Mouse (Mus musculus) gastrocnemius, postnatal 10 days (tissue): ENCODE results near the gene Prkch. TPM values are rescaled to one million over a fixed set of nuclear protein-coding genes. Genes with fewer than 3 reads are reported as not detected.
A peak's percentile ranks its signal among the peaks of the same experiment; 100 is the strongest.

Experiments
- DNase-seq: peaks from one replicate; pipeline ENCODE4 v3.0.0; 2021; ENCODE audit warnings: mixed read lengths
- total RNA-seq, 2 experiments: library from RNA; stranded (reverse); gene quantifications; 2 replicates each; pipeline ENCODE4 v1.2.3; 2021

Gene Prkch
- total RNA-seq, 2 experiments from 2014 or later = 10.8 to 13.0 TPM

- no peak for DNase-seq
These were observed 217.2 kb downstream of the Prkch start for GRCm38 (mm10) chr12:73801845-73802244.

DNA sequence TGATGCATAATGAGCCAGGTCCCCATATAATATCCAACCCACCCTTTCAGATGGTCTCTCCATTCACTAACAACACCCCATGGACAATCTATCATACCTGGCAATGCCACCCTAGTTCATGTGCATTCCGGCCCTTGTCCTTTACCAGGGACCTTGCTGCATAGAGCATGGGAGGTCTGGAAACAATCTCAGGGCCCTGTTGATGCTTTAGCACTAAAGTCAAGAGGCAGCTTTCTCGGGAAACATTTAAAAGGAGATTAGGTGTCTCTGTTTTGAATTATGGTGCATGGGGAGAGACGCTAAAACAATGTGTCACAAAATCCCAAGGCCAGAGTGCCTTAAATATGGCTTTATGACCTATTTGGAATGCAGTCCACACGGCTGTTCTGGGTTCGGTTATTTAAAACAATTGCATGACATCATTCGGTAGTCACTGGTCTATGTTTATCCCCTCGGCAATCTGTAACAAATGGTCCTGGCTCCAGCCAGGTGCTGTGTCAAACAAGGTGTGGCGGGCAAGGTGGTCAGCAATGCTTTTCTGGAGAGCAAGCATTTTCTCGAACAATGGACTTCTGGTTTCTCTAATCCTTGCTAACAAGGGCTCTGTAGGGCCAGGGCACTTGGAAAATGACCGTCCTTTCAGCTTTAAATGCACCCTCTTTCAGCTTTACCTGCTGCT is 217.9 kb downstream of the Prkch start:
- no peak for DNase-seq

- DNase-seq = no peak
These were observed 219.3 kb downstream of the Prkch start for GRCm38 (mm10) chr12:73803946-73804345.

GRCm38 (mm10) chr12:73805541-73805940 is 220.9 kb downstream of the Prkch start:
- no peak for DNase-seq

- no peak for DNase-seq
These were observed 221.4 kb downstream of the Prkch start for GRCm38 (mm10) chr12:73806003-73806402.

DNA sequence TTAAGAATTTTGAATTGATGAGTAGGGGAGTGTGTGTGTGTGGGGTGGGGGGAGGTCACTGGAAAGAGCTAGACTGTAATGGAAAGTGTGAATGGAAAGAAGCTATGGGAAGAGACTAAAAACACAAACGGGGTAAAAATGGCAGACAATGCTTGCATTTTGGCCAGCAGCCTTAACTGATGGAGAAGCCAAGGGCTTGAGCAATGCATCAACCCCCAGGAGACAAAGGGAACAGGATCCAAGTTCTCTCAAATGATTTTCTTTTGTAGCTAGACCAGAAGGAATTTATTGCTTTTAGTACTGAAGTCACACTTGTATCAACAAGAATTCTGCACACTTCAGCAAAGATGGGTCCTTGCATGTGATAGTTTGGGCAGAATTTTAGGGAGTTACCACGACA is 222.6 kb downstream of the Prkch start:
- DNase-seq = no peak

DNA sequence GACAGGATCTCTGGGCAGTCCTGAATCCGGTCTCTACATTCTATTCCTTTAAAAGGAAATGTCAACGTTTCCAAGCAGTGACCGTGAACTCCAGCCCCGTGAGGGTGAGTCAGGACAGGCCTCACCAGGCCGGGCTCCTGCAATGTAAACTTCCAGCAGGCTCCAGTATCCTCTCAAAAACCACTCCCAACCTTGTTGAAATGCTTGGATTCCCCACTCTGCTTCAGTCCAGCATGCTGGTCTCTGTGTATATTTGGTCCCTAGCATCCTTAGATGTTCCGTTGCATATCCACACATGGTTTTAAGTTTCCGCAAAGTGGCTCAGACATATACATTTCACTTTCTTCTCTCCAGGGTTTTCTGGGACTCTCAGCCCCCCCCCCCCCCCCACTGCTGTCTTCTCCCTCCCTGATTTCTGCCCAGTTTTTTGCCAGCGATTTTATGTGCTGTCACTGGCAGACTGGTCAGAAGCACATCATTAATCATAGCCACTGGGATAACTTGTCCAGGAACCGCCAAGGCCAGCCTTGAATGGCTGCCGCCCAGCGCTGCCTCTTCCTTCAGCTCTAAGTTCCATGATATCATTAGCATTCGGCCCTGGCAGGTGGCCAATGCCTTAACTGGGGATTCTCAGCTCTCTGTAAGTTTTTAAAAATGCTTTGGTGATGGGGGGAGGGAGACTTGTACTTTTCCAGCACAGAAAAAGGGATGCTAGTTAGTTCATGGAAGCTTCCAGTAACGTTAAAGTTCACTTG is 225.6 kb downstream of the Prkch start:
- peak; percentile 86 for DNase-seq

- DNase-seq = no peak
These were observed 226.3 kb downstream of the Prkch start for GRCm38 (mm10) chr12:73810903-73811302.

- no peak for DNase-seq
These were observed 227.6 kb downstream of the Prkch start for GRCm38 (mm10) chr12:73812198-73812597.

GRCm38 (mm10) chr12:73813016-73813900 is 228.7 kb downstream of the Prkch start:
- no peak for DNase-seq

GRCm38 (mm10) chr12:73814056-73814735 is 229.6 kb downstream of the Prkch start:
- no peak for DNase-seq

GRCm38 (mm10) chr12:73814897-73815296 is 230.3 kb downstream of the Prkch start:
- DNase-seq = no peak

DNA sequence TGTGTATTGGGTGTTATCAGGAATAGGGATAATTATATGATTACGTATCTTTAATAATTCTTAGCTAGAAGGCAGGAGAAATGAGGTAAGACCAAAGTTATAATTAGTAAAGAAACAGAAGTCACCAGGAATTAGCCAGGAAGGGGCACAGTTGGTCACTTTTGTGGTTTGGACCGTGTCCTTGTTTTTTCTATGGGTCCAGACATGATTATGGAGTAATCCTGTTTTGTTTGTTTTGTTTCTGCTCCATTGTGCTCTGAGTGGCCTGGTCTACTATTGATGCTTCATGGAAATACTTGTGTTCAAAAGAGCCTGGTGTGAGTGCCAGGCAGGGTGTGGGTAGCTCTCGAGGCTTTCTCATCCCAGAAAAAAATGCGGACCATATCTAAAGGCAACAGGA is 230.9 kb downstream of the Prkch start:
- DNase-seq = no peak

- DNase-seq = no peak
These were observed 231.3 kb downstream of the Prkch start for GRCm38 (mm10) chr12:73815892-73816291.

GRCm38 (mm10) chr12:73816866-73817265 is 232.3 kb downstream of the Prkch start:
- DNase-seq = no peak

GRCm38 (mm10) chr12:73818801-73819200 is 234.2 kb downstream of the Prkch start:
- DNase-seq = no peak

GRCm38 (mm10) chr12:73821176-73821575 is 236.6 kb downstream of the Prkch start:
- no peak for DNase-seq

GRCm38 (mm10) chr12:73822331-73822730 is 237.7 kb downstream of the Prkch start:
- no peak for DNase-seq

DNA sequence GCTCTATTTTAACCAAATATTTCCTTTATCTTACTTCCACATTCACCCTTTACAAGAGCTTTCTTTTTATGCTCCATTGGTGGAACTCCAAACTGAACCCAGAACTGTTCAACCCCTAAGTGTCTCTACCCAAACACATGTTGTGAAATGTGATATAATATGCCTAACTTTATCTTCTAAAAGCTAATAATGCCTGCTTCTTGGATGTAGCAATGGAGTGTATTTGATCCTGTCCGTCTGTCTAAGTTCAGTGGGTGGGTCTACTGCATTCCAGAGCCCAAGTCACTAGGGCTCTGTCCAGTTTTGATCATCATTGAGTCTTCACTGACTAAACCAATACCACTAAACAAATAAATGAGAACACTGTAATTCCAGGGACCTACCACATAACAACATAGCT is 240.2 kb downstream of the Prkch start:
- no peak for DNase-seq
